Mouse (Mus musculus): ENCODE measurements around the gene H2afj. TPM values are rescaled to one million over a fixed set of nuclear protein-coding genes. Genes with fewer than 3 reads are reported as not detected.

H2afj gene
- polyA plus RNA-seq, 1 experiment: 262 TPM

DNA sequence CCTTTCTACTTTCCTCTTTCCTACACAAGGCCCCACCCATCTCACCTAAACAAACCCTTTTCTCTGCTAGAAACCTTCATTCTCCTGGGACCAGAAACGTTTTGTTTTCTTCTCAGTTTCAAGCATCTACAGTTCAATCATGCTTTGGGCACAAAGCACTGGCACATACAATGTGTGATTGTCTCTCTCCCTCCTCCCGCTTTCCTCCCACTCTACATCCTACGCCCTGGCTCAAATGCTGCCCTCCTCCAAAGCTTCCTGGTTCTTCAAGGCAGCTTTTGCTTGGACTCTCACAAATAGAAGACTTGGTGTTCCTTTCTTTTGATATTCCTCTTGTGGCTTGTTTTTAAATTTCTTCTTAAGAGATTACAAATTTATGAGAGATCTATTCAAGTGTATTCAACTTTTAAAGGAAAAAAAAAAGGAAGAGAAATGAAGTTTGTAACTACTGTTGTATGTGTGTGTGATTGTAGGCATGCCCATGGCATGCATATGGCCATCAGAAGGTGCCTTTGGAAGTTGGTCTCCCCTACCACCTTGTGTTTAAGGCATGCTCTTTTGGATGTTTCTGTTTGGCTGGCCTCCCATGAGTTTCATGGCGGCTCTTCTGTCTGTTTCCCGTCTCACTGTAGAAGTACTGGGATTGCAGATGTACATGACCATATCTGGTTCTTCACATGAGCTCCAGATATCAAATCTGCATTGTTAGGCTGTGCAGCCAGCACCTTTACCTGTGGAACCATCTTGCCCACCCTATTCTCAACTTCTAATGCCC lies 37.8 kb downstream of the H2afj start:
- H3K27ac ChIP-seq (ENCODE audit: insufficient read depth, low read depth, low read length): no peak overlapping the region
- TF ChIP-seq POLR2A (IDR thresholded peaks at IDR 0.05; ENCODE audit: low read depth, low read length): no peak
- TF ChIP-seq CTCF (conservative IDR thresholded peaks at IDR 0.05; ENCODE audit: insufficient read depth, insufficient read length, low read depth, low read length): no peak
- no peaks in the 10 kb centered on the region for H3K4me1 ChIP-seq (ENCODE audit: control insufficient read depth, insufficient read depth, low read length)
- no peaks in the 10 kb centered on the region for H3K27me3 ChIP-seq (replicated peaks; ENCODE audit: control insufficient read depth, insufficient read depth, low read length)
- H3K4me3 ChIP-seq (ENCODE audit: insufficient read depth, low read depth, low read length): no peak overlapping the region
- WGBS: 75% methylated on average over 5 of the region's 5 CpGs
- no peaks in the 10 kb centered on the region for H3K36me3 ChIP-seq (ENCODE audit: control insufficient read depth, insufficient read depth, low read length)
- DNase-seq: no peak

DNA sequence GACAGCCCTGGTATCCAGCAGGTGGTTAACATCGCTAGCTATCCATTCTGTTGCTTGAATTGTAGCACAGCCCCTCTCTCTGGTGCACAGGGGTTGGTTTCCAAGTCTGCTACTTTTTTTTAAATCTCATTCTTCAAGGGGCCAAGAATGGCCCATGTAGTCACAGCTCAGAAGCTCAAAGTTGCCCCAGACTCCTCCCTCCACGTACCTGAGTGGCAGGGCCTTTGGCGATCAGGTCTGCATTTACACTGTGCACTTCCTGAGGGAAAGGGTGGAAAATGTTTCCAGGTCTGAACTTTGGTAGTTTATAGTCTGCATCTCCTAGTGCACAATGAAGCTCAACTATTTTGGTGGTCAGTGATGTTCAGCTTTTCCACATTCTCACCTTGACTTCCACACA lies 39.2 kb downstream of the H2afj start:
- 96% methylated on average over 3 of the region's 3 CpGs for WGBS
- no peaks in the 10 kb centered on the region for H3K27me3 ChIP-seq (replicated peaks; ENCODE audit: control insufficient read depth, insufficient read depth, low read length)
- no peak overlapping the region for H3K4me3 ChIP-seq (ENCODE audit: insufficient read depth, low read depth, low read length)
- TF ChIP-seq CTCF (conservative IDR thresholded peaks at IDR 0.05; ENCODE audit: insufficient read depth, insufficient read length, low read depth, low read length) (no peak), POLR2A (IDR thresholded peaks at IDR 0.05; ENCODE audit: low read depth, low read length) (no peak)
- H3K27ac ChIP-seq (ENCODE audit: insufficient read depth, low read depth, low read length): no peak overlapping the region
- no peaks in the 10 kb centered on the region for H3K36me3 ChIP-seq (ENCODE audit: control insufficient read depth, insufficient read depth, low read length)
- H3K4me1 ChIP-seq (ENCODE audit: control insufficient read depth, insufficient read depth, low read length): no peaks in the 10 kb centered on the region; the same call in 1 of the 2 replicates
- no peak for DNase-seq

DNA sequence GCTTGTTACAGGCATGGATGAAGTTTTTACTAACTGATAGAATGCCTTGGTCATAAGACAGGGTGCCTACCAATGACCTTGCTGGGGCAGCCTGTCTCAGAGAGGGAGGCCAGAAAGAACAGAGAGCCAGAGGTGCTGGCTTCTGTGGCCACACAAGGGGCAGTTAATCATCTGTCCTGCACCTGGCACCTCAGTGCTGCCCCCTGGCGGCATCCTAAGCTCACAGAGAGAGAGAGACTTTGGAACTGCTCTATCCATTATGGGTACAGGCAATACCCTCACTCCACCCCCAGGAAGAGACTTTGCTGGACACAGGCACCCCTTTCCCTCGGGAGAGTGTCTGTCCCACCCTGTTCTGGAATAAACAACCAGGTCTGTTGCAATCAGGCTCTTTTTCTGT lies 39.7 kb downstream of the H2afj start:
- Histone ChIP-seq H3K4me3 (ENCODE audit: insufficient read depth, low read depth, low read length) (no peak overlapping the region), H3K27me3 (replicated peaks; ENCODE audit: control insufficient read depth, insufficient read depth, low read length) (no peaks in the 10 kb centered on the region), H3K4me1 (ENCODE audit: control insufficient read depth, insufficient read depth, low read length) (peaks cover 4% of the 10 kb centered on the region), H3K27ac (ENCODE audit: insufficient read depth, low read depth, low read length) (no peak overlapping the region), H3K36me3 (ENCODE audit: control insufficient read depth, insufficient read depth, low read length) (no peaks in the 10 kb centered on the region)
- 23% methylated on average over 2 of the region's 2 CpGs for WGBS
- peak; percentile 63 for DNase-seq
- peak; percentile 68 for TF ChIP-seq CTCF (conservative IDR thresholded peaks at IDR 0.05; ENCODE audit: insufficient read depth, insufficient read length, low read depth, low read length)
- no peak for TF ChIP-seq POLR2A (IDR thresholded peaks at IDR 0.05; ENCODE audit: low read depth, low read length)

GRCm38 (mm10) chr6:136848399-136848798 lies 40.4 kb downstream of the H2afj start:
- Histone ChIP-seq H3K27me3 (replicated peaks; ENCODE audit: control insufficient read depth, insufficient read depth, low read length) (no peaks in the 10 kb centered on the region), H3K4me3 (ENCODE audit: insufficient read depth, low read depth, low read length) (no peak overlapping the region), H3K27ac (ENCODE audit: insufficient read depth, low read depth, low read length) (no peak overlapping the region), H3K4me1 (ENCODE audit: control insufficient read depth, insufficient read depth, low read length) (peaks cover 6% of the 10 kb centered on the region), H3K36me3 (ENCODE audit: control insufficient read depth, insufficient read depth, low read length) (no peaks in the 10 kb centered on the region)
- no peak for DNase-seq
- TF ChIP-seq POLR2A (IDR thresholded peaks at IDR 0.05; ENCODE audit: low read depth, low read length) (no peak), CTCF (conservative IDR thresholded peaks at IDR 0.05; ENCODE audit: insufficient read depth, insufficient read length, low read depth, low read length) (no peak)
- 99% methylated on average over 8 of the region's 8 CpGs for WGBS

GRCm38 (mm10) chr6:136848971-136849370 lies 40.9 kb downstream of the H2afj start:
- H3K27ac ChIP-seq (ENCODE audit: insufficient read depth, low read depth, low read length): no peak overlapping the region
- H3K4me1 ChIP-seq (ENCODE audit: control insufficient read depth, insufficient read depth, low read length): peaks cover 6% of the 10 kb centered on the region
- TF ChIP-seq CTCF (conservative IDR thresholded peaks at IDR 0.05; ENCODE audit: insufficient read depth, insufficient read length, low read depth, low read length) (no peak), POLR2A (IDR thresholded peaks at IDR 0.05; ENCODE audit: low read depth, low read length) (no peak)
- no peak overlapping the region for H3K4me3 ChIP-seq (ENCODE audit: insufficient read depth, low read depth, low read length)
- H3K36me3 ChIP-seq (ENCODE audit: control insufficient read depth, insufficient read depth, low read length): no peaks in the 10 kb centered on the region
- 94% methylated on average over 5 of the region's 5 CpGs for WGBS
- DNase-seq: no peak
- no peaks in the 10 kb centered on the region for H3K27me3 ChIP-seq (replicated peaks; ENCODE audit: control insufficient read depth, insufficient read depth, low read length)

DNA sequence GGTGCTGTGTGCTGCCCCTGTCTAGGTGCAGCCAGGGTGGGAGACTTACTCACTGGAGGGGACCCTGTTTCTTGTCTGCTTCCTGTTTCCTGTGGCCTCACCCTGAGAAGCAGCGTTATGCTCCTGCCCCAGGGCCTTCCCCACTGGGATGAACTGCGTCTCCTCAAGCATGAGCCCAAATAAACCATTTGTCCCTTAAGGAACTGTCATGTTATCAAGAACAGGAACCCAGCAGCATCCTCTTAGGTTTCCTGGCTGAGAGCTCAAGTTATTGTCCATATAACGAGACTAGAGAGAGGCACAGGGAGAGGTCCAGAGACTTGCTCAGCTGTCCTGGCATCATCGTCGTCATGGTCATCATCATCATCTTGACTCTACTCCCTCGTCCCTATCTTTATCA lies 42.2 kb downstream of the H2afj start:
- DNase-seq: no peak
- Histone ChIP-seq H3K4me1 (ENCODE audit: control insufficient read depth, insufficient read depth, low read length) (peaks cover 6% of the 10 kb centered on the region), H3K27me3 (replicated peaks; ENCODE audit: control insufficient read depth, insufficient read depth, low read length) (no peaks in the 10 kb centered on the region), H3K36me3 (ENCODE audit: control insufficient read depth, insufficient read depth, low read length) (no peaks in the 10 kb centered on the region), H3K27ac (ENCODE audit: insufficient read depth, low read depth, low read length) (no peak overlapping the region), H3K4me3 (ENCODE audit: insufficient read depth, low read depth, low read length) (no peak overlapping the region)
- WGBS: 73% methylated on average over 6 of the region's 6 CpGs
- no peak for TF ChIP-seq CTCF (conservative IDR thresholded peaks at IDR 0.05; ENCODE audit: insufficient read depth, insufficient read length, low read depth, low read length)
- TF ChIP-seq POLR2A (IDR thresholded peaks at IDR 0.05; ENCODE audit: low read depth, low read length): no peak

DNA sequence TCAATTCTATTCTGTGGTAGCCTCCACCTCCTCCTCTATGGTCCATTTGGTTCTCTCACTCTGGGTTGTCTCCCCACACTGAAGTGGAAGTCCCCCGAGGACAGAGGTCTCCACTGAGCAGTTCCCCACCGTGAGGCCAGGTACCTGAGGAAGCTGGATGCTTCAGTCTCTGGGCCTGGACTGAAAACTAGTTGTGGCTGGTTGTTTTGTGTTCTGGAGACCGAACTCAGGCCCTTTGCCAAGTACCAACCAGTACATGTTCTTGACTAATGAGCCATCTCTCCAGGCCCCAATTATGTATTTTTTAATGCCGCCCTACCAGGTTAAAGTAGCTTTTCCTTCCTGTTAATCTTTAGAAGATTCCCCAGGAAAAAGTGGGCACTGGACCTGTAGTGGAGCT lies 44.3 kb downstream of the H2afj start:
- DNase-seq: peak; percentile 61
- H3K4me1 ChIP-seq (ENCODE audit: control insufficient read depth, insufficient read depth, low read length): peaks cover 6% of the 10 kb centered on the region
- WGBS: 31% methylated on average over 4 of the region's 4 CpGs
- H3K36me3 ChIP-seq (ENCODE audit: control insufficient read depth, insufficient read depth, low read length): no peaks in the 10 kb centered on the region
- no peak for TF ChIP-seq CTCF (conservative IDR thresholded peaks at IDR 0.05; ENCODE audit: insufficient read depth, insufficient read length, low read depth, low read length)
- no peak for TF ChIP-seq POLR2A (IDR thresholded peaks at IDR 0.05; ENCODE audit: low read depth, low read length)
- H3K27me3 ChIP-seq (replicated peaks; ENCODE audit: control insufficient read depth, insufficient read depth, low read length): no peaks in the 10 kb centered on the region
- peak overlapping the region; percentile 86 for H3K27ac ChIP-seq (ENCODE audit: insufficient read depth, low read depth, low read length)
- no peak overlapping the region for H3K4me3 ChIP-seq (ENCODE audit: insufficient read depth, low read depth, low read length)
